Mouse (Mus musculus): ENCODE measurements around the gene Gm21974. TPM values are rescaled to one million over a fixed set of nuclear protein-coding genes. Genes with fewer than 3 reads are reported as not detected.

Gm21974 gene
- polyA plus RNA-seq, 1 experiment = not detected

DNA sequence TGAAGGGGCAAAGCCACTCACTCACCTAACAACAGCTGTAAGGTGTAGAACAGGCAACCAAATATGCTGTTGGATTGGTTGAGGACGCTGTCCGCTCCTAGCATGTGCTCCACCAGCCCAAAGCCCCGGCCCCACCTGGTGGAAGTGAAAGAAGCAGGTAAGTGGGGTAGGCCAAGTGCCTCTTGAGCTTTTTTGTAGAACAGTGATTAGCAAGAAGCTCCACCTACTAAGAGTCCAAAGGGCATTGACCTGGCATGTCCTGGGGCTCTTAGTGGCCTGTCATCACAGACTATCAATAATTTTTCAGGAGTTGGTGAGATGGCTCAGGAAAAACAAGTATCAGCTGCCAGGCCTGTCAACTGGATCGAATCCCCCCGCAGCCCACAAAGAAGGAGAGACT lies 774 bp downstream of the Gm21974 start:
- peaks cover 2% of the 10 kb centered on the region; the same call in 1 of the 2 replicates for H3K4me1 ChIP-seq (ENCODE audit: control insufficient read depth, insufficient read depth, insufficient read length)
- no peak overlapping the region for H3K4me3 ChIP-seq (ENCODE audit: extremely low read depth, insufficient read depth, insufficient read length)
- H3K27ac ChIP-seq (ENCODE audit: insufficient read depth, low read length) = no peak overlapping the region

DNA sequence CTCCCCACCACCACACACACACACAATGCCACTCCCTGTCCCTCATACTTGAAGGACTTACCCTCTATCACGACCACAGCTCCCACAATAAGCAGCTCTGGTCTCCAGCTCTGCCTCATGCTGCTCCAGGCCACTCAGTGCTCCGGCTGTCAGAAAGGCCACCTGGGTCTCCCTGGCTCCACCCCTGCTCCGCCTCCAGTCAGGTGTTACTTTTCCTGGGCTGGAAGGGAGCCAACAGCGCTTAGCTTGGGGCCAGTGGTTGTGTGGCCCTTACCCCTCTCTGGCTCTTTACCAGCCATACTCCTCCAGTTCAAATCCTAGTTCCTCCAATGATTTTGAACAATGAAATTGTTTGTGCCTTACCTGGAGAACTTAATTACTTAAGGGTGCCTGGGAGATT lies 4.5 kb downstream of the Gm21974 start, which contains the start of gene Prss53:
Gene Prss53 (minus strand): TSS at position 173 of the 400 bp plus-strand sequence.
- H3K36me3 ChIP-seq (ENCODE audit: control insufficient read depth, insufficient read depth, low read length) = peaks cover 17% of the 10 kb centered on the region
- DNase-seq (ENCODE audit: low read depth in 1 of 2, low spot score in 2 of 2) = no peak
- no peak within 1 kb of the TSS for H3K4me3 ChIP-seq (ENCODE audit: extremely low read depth, insufficient read depth, insufficient read length)
- H3K27me3 ChIP-seq (ENCODE audit: control insufficient read depth, insufficient read depth, low read length) = no peaks in the 10 kb centered on the region
- 77% methylated on average over 4 of the region's 4 CpGs for WGBS
- H3K4me1 ChIP-seq (ENCODE audit: control insufficient read depth, insufficient read depth, insufficient read length) = no peaks in the 10 kb centered on the region; the same call in 1 of the 2 replicates
- TF ChIP-seq POLR2A (IDR thresholded peaks at IDR 0.05; ENCODE audit: low read depth, low read length) (no peak), CTCF (IDR thresholded peaks at IDR 0.05; ENCODE audit: extremely low read depth, insufficient read depth, insufficient read length, insufficient replicate concordance) (no peak)
- H3K27ac ChIP-seq (ENCODE audit: insufficient read depth, low read length) = no peak within 1 kb of the TSS

More for the DNA sequence above, 774 bp downstream of the Gm21974 start:
- WGBS = 76% methylated on average over 5 of the region's 5 CpGs
- Histone ChIP-seq H3K36me3 (ENCODE audit: control insufficient read depth, insufficient read depth, low read length) (no peaks in the 10 kb centered on the region; the same call in 1 of the 2 replicates), H3K27me3 (ENCODE audit: control insufficient read depth, insufficient read depth, low read length) (no peaks in the 10 kb centered on the region)
- TF ChIP-seq CTCF (IDR thresholded peaks at IDR 0.05; ENCODE audit: extremely low read depth, insufficient read depth, insufficient read length, insufficient replicate concordance) (no peak), POLR2A (IDR thresholded peaks at IDR 0.05; ENCODE audit: low read depth, low read length) (no peak)
- no peak for DNase-seq (ENCODE audit: low read depth in 1 of 2, low spot score in 2 of 2)

GRCm38 (mm10) chr7:127888821-127889220 lies 6.4 kb downstream of the Gm21974 start:
- DNase-seq (ENCODE audit: low read depth in 1 of 2, low spot score in 2 of 2) = no peak
- H3K36me3 ChIP-seq (ENCODE audit: control insufficient read depth, insufficient read depth, low read length) = peaks cover 19% of the 10 kb centered on the region
- TF ChIP-seq CTCF (IDR thresholded peaks at IDR 0.05; ENCODE audit: extremely low read depth, insufficient read depth, insufficient read length, insufficient replicate concordance) (no peak), POLR2A (IDR thresholded peaks at IDR 0.05; ENCODE audit: low read depth, low read length) (no peak)

DNA sequence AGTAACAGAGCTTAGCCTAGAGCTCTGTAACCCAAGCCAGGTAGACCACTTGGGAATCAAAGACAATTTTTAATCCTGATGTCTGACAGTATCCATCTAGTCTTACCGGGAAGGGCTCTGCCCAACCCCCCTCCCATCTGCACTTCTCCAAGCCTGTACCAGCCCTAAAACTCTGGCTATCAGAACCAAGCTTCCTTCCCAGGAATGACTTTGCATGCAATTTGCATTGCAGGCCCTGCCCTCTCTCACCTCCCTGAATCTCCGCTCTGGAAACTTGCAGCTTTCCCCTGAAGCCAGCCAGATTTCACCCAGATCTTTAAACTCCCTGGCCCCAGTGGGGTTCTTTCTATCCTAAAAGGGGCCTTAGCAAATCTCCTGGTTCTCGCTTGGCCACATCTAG lies 7.5 kb downstream of the Gm21974 start:
- Histone ChIP-seq H3K27ac (ENCODE audit: insufficient read depth, low read length) (no peak overlapping the region), H3K4me3 (ENCODE audit: extremely low read depth, insufficient read depth, insufficient read length) (no peak overlapping the region), H3K36me3 (ENCODE audit: control insufficient read depth, insufficient read depth, low read length) (peaks cover 26% of the 10 kb centered on the region), H3K27me3 (ENCODE audit: control insufficient read depth, insufficient read depth, low read length) (no peaks in the 10 kb centered on the region), H3K4me1 (ENCODE audit: control insufficient read depth, insufficient read depth, insufficient read length) (peaks cover 3% of the 10 kb centered on the region; the same call in 1 of the 2 replicates)
- TF ChIP-seq POLR2A (IDR thresholded peaks at IDR 0.05; ENCODE audit: low read depth, low read length) (no peak), CTCF (IDR thresholded peaks at IDR 0.05; ENCODE audit: extremely low read depth, insufficient read depth, insufficient read length, insufficient replicate concordance) (no peak)
- 84% methylated on average over 3 of the region's 3 CpGs for whole genome bisulfite sequencing
- DNase-seq (ENCODE audit: low read depth in 1 of 2, low spot score in 2 of 2) = no peak

More at GRCm38 (mm10) chr7:127888821-127889220, 6.4 kb downstream of the Gm21974 start:
- WGBS = 50% methylated on average over 3 of the region's 3 CpGs
- Histone ChIP-seq H3K27ac (ENCODE audit: insufficient read depth, low read length) (no peak overlapping the region), H3K27me3 (ENCODE audit: control insufficient read depth, insufficient read depth, low read length) (no peaks in the 10 kb centered on the region), H3K4me1 (ENCODE audit: control insufficient read depth, insufficient read depth, insufficient read length) (peaks cover 1% of the 10 kb centered on the region; the same call in 1 of the 2 replicates), H3K4me3 (ENCODE audit: extremely low read depth, insufficient read depth, insufficient read length) (no peak overlapping the region)

DNA sequence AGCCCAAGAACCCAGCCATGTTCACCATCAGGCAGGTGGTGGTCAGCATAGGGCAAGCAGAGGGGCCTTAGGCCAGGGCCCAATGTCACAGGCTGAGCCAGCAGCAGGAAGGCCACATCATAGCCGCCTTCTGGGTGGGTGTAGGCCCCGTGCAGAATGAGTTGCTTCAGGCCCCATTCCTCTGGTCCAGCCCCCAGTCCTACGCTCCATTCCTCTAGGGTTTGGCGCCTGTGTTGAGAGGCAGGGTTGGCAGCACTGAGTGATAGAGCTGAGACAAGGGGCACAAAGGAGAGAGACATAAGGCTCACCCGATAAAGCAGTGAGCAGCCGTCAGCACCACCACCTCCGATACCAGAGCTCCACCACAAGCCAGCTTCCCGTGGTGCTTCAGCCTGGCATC lies 8.1 kb downstream of the Gm21974 start:
- Histone ChIP-seq H3K36me3 (ENCODE audit: control insufficient read depth, insufficient read depth, low read length) (peaks cover 32% of the 10 kb centered on the region), H3K4me3 (ENCODE audit: extremely low read depth, insufficient read depth, insufficient read length) (no peak overlapping the region), H3K27ac (ENCODE audit: insufficient read depth, low read length) (no peak overlapping the region), H3K27me3 (ENCODE audit: control insufficient read depth, insufficient read depth, low read length) (no peaks in the 10 kb centered on the region), H3K4me1 (ENCODE audit: control insufficient read depth, insufficient read depth, insufficient read length) (peaks cover 3% of the 10 kb centered on the region; the same call in 1 of the 2 replicates)
- 90% methylated on average over 8 of the region's 8 CpGs for WGBS
- DNase-seq (ENCODE audit: low read depth in 1 of 2, low spot score in 2 of 2) = no peak
- TF ChIP-seq POLR2A (IDR thresholded peaks at IDR 0.05; ENCODE audit: low read depth, low read length) (no peak), CTCF (IDR thresholded peaks at IDR 0.05; ENCODE audit: extremely low read depth, insufficient read depth, insufficient read length, insufficient replicate concordance) (no peak)

DNA sequence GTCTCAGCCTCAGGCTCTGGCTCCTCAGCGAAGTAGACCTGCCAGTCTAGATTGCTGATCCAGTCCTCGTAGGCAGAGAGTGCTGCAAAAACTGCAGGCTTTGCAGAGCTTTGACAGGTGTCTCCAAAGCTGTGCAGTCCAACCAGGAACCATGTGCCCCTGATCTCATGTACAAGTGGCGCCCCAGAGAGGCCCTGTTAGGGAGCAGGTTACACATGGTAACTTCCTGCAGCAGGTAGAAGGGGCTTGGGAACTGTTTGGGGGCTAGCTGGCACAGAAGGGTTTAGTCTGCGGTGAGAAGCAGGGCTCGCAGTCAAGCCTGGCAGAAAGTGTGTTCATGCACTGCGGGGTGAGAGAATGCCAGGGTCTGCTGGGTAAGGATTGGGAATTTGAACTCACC lies 8.7 kb downstream of the Gm21974 start:
- Histone ChIP-seq H3K4me3 (ENCODE audit: extremely low read depth, insufficient read depth, insufficient read length) (no peak overlapping the region), H3K4me1 (ENCODE audit: control insufficient read depth, insufficient read depth, insufficient read length) (peaks cover 3% of the 10 kb centered on the region; the same call in 1 of the 2 replicates), H3K36me3 (ENCODE audit: control insufficient read depth, insufficient read depth, low read length) (peaks cover 36% of the 10 kb centered on the region), H3K27ac (ENCODE audit: insufficient read depth, low read length) (no peak overlapping the region), H3K27me3 (ENCODE audit: control insufficient read depth, insufficient read depth, low read length) (no peaks in the 10 kb centered on the region)
- DNase-seq (ENCODE audit: low read depth in 1 of 2, low spot score in 2 of 2) = no peak
- 94% methylated on average over 6 of the region's 6 CpGs for WGBS
- TF ChIP-seq POLR2A (IDR thresholded peaks at IDR 0.05; ENCODE audit: low read depth, low read length) = no peak
- no peak for TF ChIP-seq CTCF (IDR thresholded peaks at IDR 0.05; ENCODE audit: extremely low read depth, insufficient read depth, insufficient read length, insufficient replicate concordance)

DNA sequence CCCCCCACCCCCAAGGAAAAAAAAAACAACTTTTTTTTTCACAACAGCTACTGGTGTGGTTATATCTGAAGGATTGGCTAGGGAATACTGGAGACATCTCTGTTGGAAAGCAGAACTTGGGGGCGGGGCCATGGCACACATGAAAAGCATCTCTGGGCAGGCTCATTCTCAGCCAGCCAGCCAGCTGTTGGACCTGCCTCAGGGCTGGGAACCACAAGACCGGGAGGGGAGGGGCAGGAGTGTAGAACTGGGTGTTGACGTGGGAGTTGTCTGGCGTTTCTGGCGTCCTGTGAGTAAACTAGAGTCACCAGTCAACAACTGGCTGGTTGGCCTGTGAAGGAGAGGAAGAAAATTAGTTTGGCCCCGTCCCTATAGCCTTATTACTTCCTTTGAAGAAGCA lies 9.3 kb downstream of the Gm21974 start:
- peaks cover 3% of the 10 kb centered on the region; the same call in 1 of the 2 replicates for H3K4me1 ChIP-seq (ENCODE audit: control insufficient read depth, insufficient read depth, insufficient read length)
- H3K27ac ChIP-seq (ENCODE audit: insufficient read depth, low read length) = no peak overlapping the region
- H3K36me3 ChIP-seq (ENCODE audit: control insufficient read depth, insufficient read depth, low read length) = peaks cover 40% of the 10 kb centered on the region
- TF ChIP-seq POLR2A (IDR thresholded peaks at IDR 0.05; ENCODE audit: low read depth, low read length) (no peak), CTCF (IDR thresholded peaks at IDR 0.05; ENCODE audit: extremely low read depth, insufficient read depth, insufficient read length, insufficient replicate concordance) (no peak)
- no peaks in the 10 kb centered on the region for H3K27me3 ChIP-seq (ENCODE audit: control insufficient read depth, insufficient read depth, low read length)
- H3K4me3 ChIP-seq (ENCODE audit: extremely low read depth, insufficient read depth, insufficient read length) = no peak overlapping the region
- no peak for DNase-seq (ENCODE audit: low read depth in 1 of 2, low spot score in 2 of 2)
- 57% methylated on average over 6 of the region's 6 CpGs for WGBS
